In the genomic region with DNA sequence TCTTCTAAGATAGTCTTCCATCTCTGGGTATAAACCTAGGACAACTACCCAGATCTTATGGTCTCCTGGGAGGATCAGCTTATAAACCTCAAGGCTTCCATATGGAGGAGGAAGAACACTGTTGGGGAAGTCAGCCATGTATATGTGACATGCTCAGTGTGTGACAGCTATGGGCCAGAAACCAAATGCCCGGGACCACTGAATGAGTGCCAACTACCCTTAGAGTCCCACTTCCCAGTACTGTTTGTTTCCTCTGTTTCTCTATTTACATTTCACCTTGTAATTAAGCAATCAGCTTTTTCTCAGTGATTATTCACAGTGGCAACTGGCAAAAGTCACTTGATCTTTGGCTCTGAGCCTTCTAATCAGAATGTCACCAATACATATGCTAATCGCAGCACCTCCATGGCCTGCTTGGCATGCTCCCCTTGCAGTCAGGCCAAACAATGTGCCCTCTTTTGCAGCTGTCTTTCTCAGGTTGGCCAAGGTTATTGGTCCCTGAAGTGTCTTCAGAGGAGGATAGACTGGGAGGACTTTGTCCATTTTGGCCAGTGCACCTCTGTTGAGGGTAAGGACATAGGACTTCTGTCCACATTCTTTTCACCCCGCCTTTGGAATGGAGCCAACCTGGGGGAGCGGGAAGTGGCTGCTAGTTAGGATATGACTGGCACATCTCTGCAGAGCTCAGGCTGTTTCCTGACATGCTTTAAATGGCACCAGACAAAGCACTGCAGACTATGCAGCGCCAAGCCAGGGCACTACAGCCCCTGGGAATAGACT, we compare ENCODE assay signal across 13 mouse cellular contexts. TPM values are rescaled to one million over a fixed set of nuclear protein-coding genes. Genes with fewer than 3 reads are reported as not detected.
DNase-seq lines count a peak whose midpoint lies in the region; ATAC-seq lines count a peak whose summit lies in the region.
"Had no signal": no experiment of that assay in that cellular context is flagged by ENCODE, and none has a peak within 500 bp of the region (broad histone marks: within the 10 kb centered on the region; RNA-seq: fewer than 3 reads in every experiment).

No protein-coding gene starts in this region.

- WGBS in forebrain, embryonic 15.5 days = 48% methylated on average over 5 of the region's 5 CpGs
- 81% methylated on average over 5 of the region's 5 CpGs for WGBS in forebrain, embryonic 10.5 days

- H3K4me1 ChIP-seq in forebrain, embryonic 15.5 days = peaks cover 6% of the 10 kb centered on the region
- H3K4me1 ChIP-seq in forebrain, embryonic 10.5 days = no peaks in the 10 kb centered on the region
- H3K4me1 ChIP-seq: intestine, embryonic 15.5 days; limb, embryonic 15.5 days; neural tube, embryonic 12.5 days had no signal

- DNase-seq in forebrain, embryonic 10.5 days (ENCODE audit: extremely low spot score, low spot score) = no peak
- DNase-seq in left cerebral cortex, postnatal 4 days = peak; percentile 78
- no peak for DNase-seq in left cerebral cortex, adult 8-10 months (ENCODE audit: low spot score in 2 of 2)
- DNase-seq in 3T3-L1 (ENCODE audit: low read depth, low spot score) = peak; percentile 9
- DNase-seq in heart, postnatal 4 days = peak; percentile 38
- DNase-seq in layer of hippocampus, adult 8-10 months (ENCODE audit: low spot score in 2 of 2) = no peak
- no peak for DNase-seq in layer of hippocampus, adult 9-10 months (ENCODE audit: low spot score)
- DNase-seq: adrenal gland, adult 2 months; thymus, postnatal 25 days had no signal

- intact Hi-C loops in left cerebral cortex, postnatal 4 days (cut with DNase I) = no loop called here

- H3K27me3 ChIP-seq in forebrain, embryonic 15.5 days = no peaks in the 10 kb centered on the region
- no peaks in the 10 kb centered on the region for H3K27me3 ChIP-seq in forebrain, embryonic 10.5 days (ENCODE audit: poor library complexity, severe bottlenecking)
- H3K27me3 ChIP-seq: intestine, embryonic 15.5 days; limb, embryonic 15.5 days; neural tube, embryonic 12.5 days had no signal

- H3K9me3 ChIP-seq in forebrain, embryonic 15.5 days = no peaks in the 10 kb centered on the region
- H3K9me3 ChIP-seq in forebrain, embryonic 10.5 days = no peaks in the 10 kb centered on the region
- H3K9me3 ChIP-seq: intestine, embryonic 15.5 days; limb, embryonic 15.5 days; neural tube, embryonic 12.5 days had no signal

- H3K4me2 ChIP-seq in forebrain, embryonic 15.5 days (replicated peaks) = no peak overlapping the region
- H3K4me2 ChIP-seq: intestine, embryonic 15.5 days; limb, embryonic 15.5 days; neural tube, embryonic 12.5 days had no signal

- no peak overlapping the region for H3K27ac ChIP-seq in forebrain, embryonic 15.5 days (replicated peaks)
- no peak overlapping the region for H3K27ac ChIP-seq in forebrain, embryonic 10.5 days
- H3K27ac ChIP-seq: intestine, embryonic 15.5 days; limb, embryonic 15.5 days; neural tube, embryonic 12.5 days had no signal

- H3K4me3 ChIP-seq in forebrain, embryonic 15.5 days = no peak overlapping the region
- H3K4me3 ChIP-seq in forebrain, embryonic 10.5 days = no peak overlapping the region
- H3K4me3 ChIP-seq: intestine, embryonic 15.5 days; limb, embryonic 15.5 days; neural tube, embryonic 12.5 days had no signal

- ATAC-seq in forebrain, embryonic 15.5 days (replicated peaks) = peak; percentile 78
- ATAC-seq: intestine, embryonic 15.5 days had no signal

- H3K36me3 ChIP-seq in forebrain, embryonic 15.5 days = no peaks in the 10 kb centered on the region
- no peaks in the 10 kb centered on the region for H3K36me3 ChIP-seq in forebrain, embryonic 10.5 days (replicated peaks)
- H3K36me3 ChIP-seq: intestine, embryonic 15.5 days; limb, embryonic 15.5 days; neural tube, embryonic 12.5 days had no signal

- no peak overlapping the region for H3K9ac ChIP-seq in forebrain, embryonic 15.5 days (replicated peaks)
- H3K9ac ChIP-seq: intestine, embryonic 15.5 days; limb, embryonic 15.5 days; neural tube, embryonic 12.5 days had no signal

RNA-seq across cellular contexts. Expression of a gene that starts 29.7 kb away (rescaled TPM):
- polyA plus RNA-seq in forebrain, embryonic 15.5 days (2015; fragmentation: Nextera tagmentation; extraction: Ambion mirVana) = 5.5 and 6.7 TPM in 2 replicates
- polyA plus RNA-seq in forebrain, embryonic 10.5 days (2016; fragmentation: Nextera tagmentation; extraction: Ambion mirVana) = 0.05 and 0.16 TPM in 2 replicates
- 10 to 100 TPM; 72.5 to 90.4 TPM for total RNA-seq in left cerebral cortex, postnatal 4 days (2021)
- total RNA-seq in left cerebral cortex, adult 8-10 months (2022) = 100 to 1,000 TPM; 102 to 128 (median 106) TPM
- total RNA-seq in heart, postnatal 4 days (2021) = under 1 TPM; 0.17 to 0.50 TPM
- total RNA-seq in layer of hippocampus, adult 8-10 months (2022) = 100 to 1,000 TPM; 120 to 153 (median 134) TPM

Comparison
In these comparisons a context has a peak if more than half of its experiments do, and no peak if none do; other contexts are left out.
1. DNase-seq: peak in left cerebral cortex, postnatal 4 days (single experiment), 3T3-L1 (single experiment) and heart, postnatal 4 days (single experiment); none in forebrain, embryonic 10.5 days (single experiment), left cerebral cortex, adult 8-10 months (0 of 2), layer of hippocampus, adult 8-10 months (0 of 2) and layer of hippocampus, adult 9-10 months (single experiment).
2. RNA of a gene that starts 29.7 kb away (total RNA-seq): 120 to 153 TPM in layer of hippocampus, adult 8-10 months, 102 to 128 TPM in left cerebral cortex, adult 8-10 months and 72.5 to 90.4 TPM in left cerebral cortex, postnatal 4 days; 0.17 to 0.50 TPM in heart, postnatal 4 days; every median in the first group is over 10 times any median in the second.